Mouse (Mus musculus) spleen, postnatal 4 days (tissue): Measurements from ENCODE around the gene Naa30.
"Not testable (repeated sequence)": the region's sequence is repeated elsewhere in the genome, so short reads cannot be mapped to it uniquely, and the experiment has no call there.

Experiments used
- DNase-seq, 2 experiments: peaks; one replicate each; pipeline ENCODE4 v3.0.0; 2022; ENCODE audit warnings: low spot score in 2 of 2

The Naa30 gene

GRCm38 (mm10) chr14:49171867-49172581 lies at the start of gene Naa30:
Naa30 (plus strand) TSS chr14:49172226.
- DNase-seq, result peak; percentile 97

- DNase-seq, result no peak
Observed at GRCm38 (mm10) chr14:49127162-49127779, 44.8 kb upstream of the Naa30 start.

- no peak for DNase-seq
Observed at GRCm38 (mm10) chr14:49128544-49129263, 43.3 kb upstream of the Naa30 start.

- DNase-seq, result no peak
Observed at GRCm38 (mm10) chr14:49132391-49132790, 39.6 kb upstream of the Naa30 start.

- no peak for DNase-seq
Observed at GRCm38 (mm10) chr14:49138171-49138570, 33.9 kb upstream of the Naa30 start.

GRCm38 (mm10) chr14:49140756-49141155 lies 31.3 kb upstream of the Naa30 start:
- no peak for DNase-seq

- peak; percentile 65 to 89 for DNase-seq
Observed at GRCm38 (mm10) chr14:49153801-49154200, 18.2 kb upstream of the Naa30 start.

- DNase-seq, result no peak
Observed at GRCm38 (mm10) chr14:49155572-49155971, 16.5 kb upstream of the Naa30 start.

- DNase-seq, result no peak
Observed at GRCm38 (mm10) chr14:49158143-49158925, 13.7 kb upstream of the Naa30 start.

- DNase-seq, result no peak
Observed at GRCm38 (mm10) chr14:49171286-49171685, 740 bp upstream of the Naa30 start.

- DNase-seq, result peak; percentile 65 to 84
Observed at GRCm38 (mm10) chr14:49172582-49172988, 559 bp downstream of the Naa30 start.

- DNase-seq, result no peak
Observed at GRCm38 (mm10) chr14:49173290-49174135, 1.5 kb downstream of the Naa30 start.

GRCm38 (mm10) chr14:49179736-49180135 lies 7.7 kb downstream of the Naa30 start:
- DNase-seq, result no peak

- DNase-seq, result no peak
Observed at GRCm38 (mm10) chr14:49186270-49186669, 14.2 kb downstream of the Naa30 start.

- DNase-seq, result no peak
Observed at GRCm38 (mm10) chr14:49197031-49197527, 25.1 kb downstream of the Naa30 start.

- DNase-seq, result no peak
Observed at GRCm38 (mm10) chr14:49201073-49201778, 29.2 kb downstream of the Naa30 start.

- DNase-seq, result not testable (repeated sequence)
Observed at GRCm38 (mm10) chr14:49210215-49210614, 38.2 kb downstream of the Naa30 start.

- DNase-seq, result no peak
Observed at GRCm38 (mm10) chr14:49218677-49219076, 46.7 kb downstream of the Naa30 start.

GRCm38 (mm10) chr14:49219466-49220022 lies 47.5 kb downstream of the Naa30 start:
- DNase-seq, result not testable (repeated sequence)

- no peak for DNase-seq
Observed at GRCm38 (mm10) chr14:49221771-49222170, 49.7 kb downstream of the Naa30 start.
